Mouse (Mus musculus): ENCODE measurements at regions not wholly inside any gene's neighbourhood (a gene's known extent, or its start where the extent isn't known, plus 50 kb on each side); places are given as distances from the start of the nearest gene placed in this dataset.
A peak's percentile ranks its signal among the peaks of the same experiment; 100 is the strongest.

DNA sequence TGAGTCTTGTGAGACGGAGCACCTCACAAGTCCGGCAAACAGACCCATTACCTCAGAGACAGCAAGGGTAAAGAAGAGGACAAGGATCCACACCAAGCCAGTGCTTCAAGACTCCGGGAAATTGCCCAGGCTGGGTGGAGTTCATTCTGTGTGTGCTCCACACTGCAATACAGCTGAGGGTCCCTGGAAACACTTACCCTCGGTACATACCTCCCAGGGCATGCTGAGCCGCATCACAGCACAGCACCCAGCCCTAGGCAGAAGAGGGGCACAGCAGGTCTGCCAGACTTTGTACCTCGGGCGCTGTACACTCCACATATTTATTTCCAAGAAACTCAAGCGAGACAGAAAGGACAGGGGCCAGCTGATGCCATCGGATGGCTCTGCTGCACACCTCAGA, 54.5 kb upstream of the Cmc1 start:
- ATAC-seq: no peak

DNA sequence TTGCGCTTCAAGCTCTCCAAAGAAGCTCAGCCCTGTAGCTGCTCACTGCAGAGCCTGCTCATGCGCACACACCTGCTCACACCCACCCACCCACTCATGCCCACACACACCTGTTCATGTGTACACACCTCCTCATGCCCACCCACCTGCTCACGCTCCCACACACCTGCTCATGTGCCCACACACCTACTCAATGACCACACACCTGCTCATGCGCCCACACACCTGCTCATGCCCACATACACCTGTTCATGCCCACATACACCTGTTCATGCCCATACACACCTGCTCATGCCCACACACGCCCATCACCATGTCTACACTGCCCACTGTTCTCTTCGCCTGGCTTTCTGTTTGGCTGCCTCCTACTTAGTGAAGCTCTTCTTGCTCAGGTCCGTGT, 56.5 kb upstream of the Cmc1 start:
- ATAC-seq: no peak

DNA sequence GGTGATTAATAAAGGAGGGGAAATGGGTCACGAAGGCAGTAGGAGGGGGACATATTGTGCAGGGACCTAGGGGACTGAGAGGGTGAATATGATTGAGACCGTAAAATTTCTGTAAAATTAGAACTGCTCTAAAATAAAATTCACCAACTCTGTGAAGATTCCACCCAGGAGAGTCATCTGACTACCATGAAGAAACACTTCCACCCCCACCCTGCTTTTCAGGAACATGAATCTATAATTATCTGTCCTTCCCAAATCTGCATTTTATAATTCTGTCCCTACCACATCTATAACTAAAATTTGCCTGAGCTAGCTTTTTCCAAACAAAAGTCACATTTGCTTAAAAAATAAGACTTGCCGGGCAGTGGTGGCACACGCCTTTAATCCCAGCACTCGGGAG, 69.7 kb upstream of the Cmc1 start:
- no peak for ATAC-seq

DNA sequence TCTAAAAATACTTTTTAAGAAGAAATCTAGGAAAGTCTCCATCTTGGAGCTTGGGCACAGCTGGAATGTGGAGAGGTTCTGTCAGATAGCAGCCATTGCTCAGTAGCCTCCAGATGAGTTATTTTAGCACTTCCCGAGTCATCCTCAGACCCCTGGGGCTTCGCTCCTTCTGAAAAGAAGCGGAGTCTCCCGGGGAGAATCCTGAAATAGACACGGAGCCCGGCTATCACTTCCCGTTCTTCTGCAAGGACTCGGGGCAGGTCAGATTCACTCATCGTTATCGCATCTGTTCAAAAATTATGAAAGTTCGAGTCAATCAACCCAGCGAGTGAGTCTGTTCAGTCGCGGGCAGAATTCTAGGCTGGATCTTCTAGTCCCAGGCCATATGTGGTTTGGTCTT, 71.2 kb upstream of the Cmc1 start:
- no peak for ATAC-seq

GRCm38 (mm10) chr9:118227401-118228061, 77.6 kb upstream of the Cmc1 start:
- no peak for ATAC-seq

DNA sequence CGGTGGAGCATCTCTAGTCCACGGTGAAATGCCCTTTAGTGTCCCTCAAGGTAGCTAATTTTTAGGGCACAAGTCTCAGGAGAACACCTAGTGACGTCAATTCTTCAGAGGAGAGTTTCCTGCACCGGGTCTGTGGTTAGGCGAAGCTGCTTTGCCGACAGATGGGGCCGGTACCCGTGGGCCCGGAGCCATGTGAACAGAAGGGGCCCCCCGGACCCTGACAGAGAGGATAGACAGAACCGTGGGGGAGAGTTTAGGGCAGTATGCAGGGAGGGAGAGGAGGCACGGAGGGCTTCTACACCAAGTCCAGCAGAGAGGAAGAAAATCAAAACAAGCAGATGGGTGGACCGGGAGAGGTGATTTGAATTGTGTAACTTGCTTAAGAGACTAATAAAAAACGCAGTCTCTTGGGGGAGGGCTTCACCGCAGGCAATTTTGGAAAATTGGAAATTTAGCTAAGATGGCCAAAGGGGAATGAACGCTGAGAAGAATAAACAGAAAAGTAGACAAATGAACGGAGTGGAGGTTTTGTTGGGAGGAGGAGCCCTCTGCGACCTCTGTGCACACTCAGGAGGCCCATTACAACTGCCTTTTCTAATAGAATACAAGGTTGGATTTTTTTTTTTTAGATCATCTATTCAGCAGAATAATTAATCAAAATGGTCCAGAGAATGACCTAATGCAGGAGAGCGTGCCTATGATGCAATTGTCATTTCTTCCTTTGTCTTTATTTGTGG, 78.9 kb upstream of the Cmc1 start:
- no peak for ATAC-seq

DNA sequence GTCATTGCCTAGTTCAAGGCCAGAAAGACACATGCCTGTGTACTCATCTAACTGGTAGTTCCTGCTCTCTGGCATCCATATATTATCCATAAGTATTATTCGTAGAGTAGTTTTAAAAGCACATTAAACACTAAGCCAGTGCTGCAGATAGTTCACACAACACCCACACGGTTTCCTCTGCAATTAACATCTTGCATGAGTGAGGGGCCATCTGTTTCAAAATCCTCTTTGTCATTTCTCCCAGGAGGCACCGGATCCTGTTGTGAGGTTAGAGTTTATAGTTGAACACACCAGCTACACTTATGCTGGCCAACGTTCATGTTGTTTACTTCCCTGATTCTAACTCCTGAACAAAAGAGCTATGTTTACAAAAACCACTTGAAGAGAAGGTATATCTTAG, 90.7 kb upstream of the Cmc1 start:
- ATAC-seq: no peak

GRCm38 (mm10) chr9:118246820-118247628, 97.0 kb upstream of the Cmc1 start:
- ATAC-seq: no peak

DNA sequence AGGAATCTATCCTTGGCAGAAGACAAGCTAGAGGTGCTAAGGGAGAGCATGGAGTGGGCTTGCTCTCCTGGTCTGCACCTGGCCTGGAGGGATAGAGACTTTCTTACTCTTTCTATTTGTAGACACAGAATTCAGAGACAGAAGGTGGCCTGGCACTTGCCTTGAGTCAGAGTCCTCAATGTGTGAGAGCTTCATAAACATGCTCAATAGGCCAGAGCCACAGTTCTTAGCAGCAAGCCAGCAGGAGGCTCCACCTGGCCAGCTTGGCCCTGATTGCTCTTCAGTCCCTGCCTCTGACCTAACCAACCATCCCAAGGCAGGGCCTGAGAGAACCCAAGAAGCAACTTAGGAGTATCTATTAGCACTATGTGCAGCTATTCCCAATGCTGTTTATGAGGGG, 103.9 kb upstream of the Cmc1 start:
- ATAC-seq: no peak

- no peak for ATAC-seq
Observed at GRCm38 (mm10) chr9:118255200-118255733, 105.3 kb upstream of the Cmc1 start.

DNA sequence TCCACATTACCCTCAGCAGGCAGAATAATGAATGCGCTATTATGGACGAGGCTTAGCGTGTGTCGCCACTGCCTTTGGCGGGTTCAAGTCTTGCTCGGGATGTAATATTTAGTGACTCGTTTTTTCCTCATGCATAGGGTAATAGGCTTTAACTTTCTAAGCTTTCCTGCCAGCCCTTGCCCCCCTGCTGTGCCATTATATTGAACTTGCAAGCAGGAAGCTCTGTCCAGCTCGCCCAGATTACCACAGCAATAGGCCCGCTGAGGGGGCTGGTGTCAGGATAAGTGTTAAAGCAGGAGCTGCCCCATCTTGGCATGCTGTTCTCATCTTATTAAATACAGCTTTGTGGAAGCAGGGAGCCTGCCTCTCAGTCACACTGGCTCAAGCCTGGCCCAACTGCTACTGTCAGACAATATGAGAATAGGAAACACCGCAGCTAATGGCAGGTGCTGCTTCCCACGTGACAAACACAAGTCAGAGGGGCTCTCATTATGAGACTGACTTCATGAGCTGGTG, 105.8 kb upstream of the Cmc1 start:
- ATAC-seq: no peak

GRCm38 (mm10) chr9:118266298-118266697, 116.3 kb upstream of the Cmc1 start:
- ATAC-seq: no peak

GRCm38 (mm10) chr9:118271681-118272080, 121.7 kb upstream of the Cmc1 start:
- ATAC-seq: peak; percentile 21

- peak; percentile 72 for ATAC-seq
Observed at GRCm38 (mm10) chr9:118272713-118273407, 122.9 kb upstream of the Cmc1 start.

- peak; percentile 88 for ATAC-seq
Observed at GRCm38 (mm10) chr9:118285481-118285880, 135.5 kb upstream of the Cmc1 start.

DNA sequence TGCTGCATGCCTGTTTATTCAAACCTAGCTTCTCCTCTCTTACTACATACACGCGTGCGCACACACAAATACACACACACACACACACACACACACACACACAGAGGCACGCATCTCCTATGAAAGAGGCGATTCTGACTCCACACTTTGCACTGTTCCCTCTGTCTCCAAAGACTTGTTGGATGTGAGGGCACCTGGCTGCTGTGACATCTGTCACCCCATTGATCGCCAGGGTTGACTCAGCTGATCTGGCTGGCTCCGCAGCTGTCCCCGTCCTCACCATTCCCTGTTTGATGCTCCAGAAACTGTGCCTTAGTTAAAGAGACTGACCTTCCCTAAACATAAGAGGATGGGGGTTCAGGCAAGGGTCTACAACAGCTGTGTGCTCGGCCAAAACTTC, 137.6 kb upstream of the Cmc1 start:
- no peak for ATAC-seq

GRCm38 (mm10) chr9:118292836-118293235, 142.9 kb upstream of the Cmc1 start:
- ATAC-seq: no peak

- ATAC-seq: no peak
Observed at GRCm38 (mm10) chr9:118294011-118294410, 144.0 kb upstream of the Cmc1 start.

DNA sequence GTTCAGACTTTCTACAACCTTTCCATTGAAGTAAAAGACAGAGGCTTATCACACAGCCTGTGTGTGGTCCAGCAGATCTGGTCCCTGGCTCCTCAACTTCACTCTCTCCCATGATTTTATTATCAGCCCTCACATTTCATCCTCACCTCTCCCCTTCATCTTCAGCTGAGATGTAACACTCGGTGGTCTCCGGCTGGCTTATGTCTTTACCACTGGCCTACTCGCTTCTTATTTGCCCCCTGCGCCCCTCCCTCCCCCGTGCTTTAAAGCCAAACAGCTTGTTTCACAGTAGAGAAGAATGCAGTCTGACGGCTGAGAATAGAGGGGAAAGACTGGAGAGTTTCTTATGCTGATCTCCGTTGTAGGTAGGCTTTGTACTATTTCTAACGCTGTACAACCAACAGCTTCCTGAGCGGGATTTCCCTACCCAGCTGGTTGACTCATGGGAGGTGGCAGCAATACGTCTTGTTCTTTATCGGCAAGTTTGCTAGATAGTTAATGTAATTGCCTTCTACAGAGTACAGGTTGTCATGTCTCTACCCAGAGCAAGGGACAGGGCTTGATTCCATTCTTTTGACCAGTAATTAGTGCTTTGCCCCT, 152.9 kb upstream of the Cmc1 start:
- ATAC-seq: peak; percentile 66

GRCm38 (mm10) chr9:118318357-118319140, 159.5 kb upstream of the Eomes start:
- no peak for ATAC-seq

DNA sequence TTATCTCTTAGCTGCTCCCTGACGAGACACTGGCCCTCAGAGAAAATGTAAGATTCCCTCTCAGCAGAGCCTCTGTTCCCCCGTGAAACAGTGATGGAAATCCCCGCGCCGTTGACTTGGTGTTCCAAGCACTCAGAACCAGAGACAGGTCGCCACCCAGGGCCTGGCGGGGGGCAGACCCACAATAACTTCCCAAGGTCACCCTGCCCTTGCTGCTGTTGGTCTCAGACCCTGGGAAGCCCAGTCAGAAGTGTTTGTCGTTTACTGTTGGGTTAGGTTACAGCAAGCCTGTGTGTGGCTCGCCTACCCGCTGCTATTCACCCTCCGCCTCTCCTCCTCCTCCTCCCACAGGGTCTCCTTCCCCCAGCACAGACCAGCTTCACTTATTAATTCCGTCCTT, 154.2 kb upstream of the Eomes start:
- no peak for ATAC-seq
